Comparison of ENCODE assay signal across 10 mouse cellular contexts in the genomic region with DNA sequence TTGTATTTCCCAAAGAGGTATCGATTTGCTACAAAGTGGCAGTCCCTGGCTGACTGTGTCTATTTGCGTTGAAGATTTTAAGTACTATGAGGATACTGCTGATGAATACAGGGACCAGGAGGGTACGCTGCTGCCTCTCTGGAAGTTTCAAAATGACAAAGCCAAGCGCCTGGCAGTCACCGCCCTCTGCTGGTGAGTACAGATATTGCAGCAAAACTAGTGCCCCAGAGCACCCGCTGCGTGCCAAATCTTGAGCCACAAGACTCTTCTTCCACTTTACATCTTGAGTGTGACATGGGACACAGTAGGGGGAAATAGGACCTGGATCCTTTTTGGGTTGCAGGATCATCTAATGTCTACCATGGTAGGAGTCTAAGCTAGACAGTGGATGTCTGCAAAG. TPM values are rescaled to one million over a fixed set of nuclear protein-coding genes. Genes with fewer than 3 reads are reported as not detected.
DNase-seq lines count a peak whose midpoint lies in the region; ATAC-seq and TF ChIP-seq lines count a peak whose summit lies in the region.
"Had no signal": no experiment of that assay in that cellular context is flagged by ENCODE, and none has a peak within 500 bp of the region (broad histone marks: within the 10 kb centered on the region; RNA-seq: fewer than 3 reads in every experiment).

No protein-coding gene starts in this region.

- ATAC-seq in kidney, embryonic 15.5 days (replicated peaks; ENCODE audit: low FRiP score), result no peak

- H3K36me3 ChIP-seq in kidney, adult 2 months (ENCODE audit: control insufficient read depth, insufficient read depth, low read length), result no peaks in the 10 kb centered on the region
- H3K36me3 ChIP-seq in kidney, embryonic 15.5 days, result no peaks in the 10 kb centered on the region
- H3K36me3 ChIP-seq in liver, adult 2 months (ENCODE audit: control insufficient read depth, insufficient read depth, low read length), result no peaks in the 10 kb centered on the region
- H3K36me3 ChIP-seq: embryonic facial prominence, embryonic 12.5 days; stomach, embryonic 15.5 days had no signal

- no peak overlapping the region for H3K4me2 ChIP-seq in kidney, embryonic 15.5 days
- H3K4me2 ChIP-seq: embryonic facial prominence, embryonic 12.5 days; stomach, embryonic 15.5 days had no signal

- peak; percentile 94 for TF ChIP-seq CTCF in kidney, adult 2 months (conservative IDR thresholded peaks at IDR 0.05; ENCODE audit: insufficient read depth, insufficient read length, low read depth, low read length)
- peak; percentile 95 for TF ChIP-seq CTCF in liver, adult 2 months (IDR thresholded peaks at IDR 0.05; ENCODE audit: low read depth, low read length)

- no peak overlapping the region for H3K4me3 ChIP-seq in kidney, adult 2 months (ENCODE audit: insufficient read depth, low read depth, low read length)
- no peak overlapping the region for H3K4me3 ChIP-seq in kidney, embryonic 15.5 days (replicated peaks)
- no peak overlapping the region for H3K4me3 ChIP-seq in liver, adult 2 months (ENCODE audit: insufficient read depth, low read depth, low read length)
- H3K4me3 ChIP-seq: embryonic facial prominence, embryonic 12.5 days; stomach, embryonic 15.5 days had no signal

- no peaks in the 10 kb centered on the region for H3K9me3 ChIP-seq in kidney, embryonic 15.5 days (replicated peaks)
- H3K9me3 ChIP-seq: embryonic facial prominence, embryonic 12.5 days; stomach, embryonic 15.5 days had no signal

- no peak overlapping the region for H3K27ac ChIP-seq in kidney, adult 2 months (ENCODE audit: insufficient read depth, low read depth, low read length)
- H3K27ac ChIP-seq in kidney, embryonic 15.5 days, result no peak overlapping the region
- no peak overlapping the region for H3K27ac ChIP-seq in liver, adult 2 months (replicated peaks; ENCODE audit: insufficient read depth, low read depth, low read length)
- H3K27ac ChIP-seq: embryonic facial prominence, embryonic 12.5 days; stomach, embryonic 15.5 days had no signal

- no peak for TF ChIP-seq POLR2A in kidney, adult 2 months (IDR thresholded peaks at IDR 0.05; ENCODE audit: low read depth, low read length)
- no peak for TF ChIP-seq POLR2A in liver, adult 2 months (IDR thresholded peaks at IDR 0.05; ENCODE audit: extremely low read depth, insufficient read depth, low read length)

- peak; percentile 80 for DNase-seq in kidney, adult 2 months
- peak; percentile 89 for DNase-seq in cerebellum, adult 8-10 months
- DNase-seq in gastrocnemius, adult 8-10 months (ENCODE audit: low spot score in 2 of 2), result peak; percentile 72 to 74
- DNase-seq in kidney, adult 8-10 months, result peak; percentile 51 to 79
- DNase-seq in liver, adult 2 months (ENCODE audit: extremely low read depth, low read depth, low spot score), result peak; percentile 41
- peak; percentile 88 for DNase-seq in neural tube, embryonic 10.5 days (ENCODE audit: extremely low spot score, low spot score)
- DNase-seq in telencephalon, adult 2 months (ENCODE audit: low read depth, low spot score), result peak; percentile 47

- H3K79me2 ChIP-seq in liver, adult 2 months (ENCODE audit: control insufficient read depth, insufficient read depth, low read length), result no peaks in the 10 kb centered on the region

- WGBS in kidney, adult 2 months, result 9% methylated on average over 7 of the region's 7 CpGs
- WGBS in kidney, embryonic 15.5 days, result 9% methylated on average over 7 of the region's 7 CpGs
- WGBS in liver, adult 2 months, result 9% methylated on average over 7 of the region's 7 CpGs

- no peaks in the 10 kb centered on the region for H3K4me1 ChIP-seq in kidney, adult 2 months (ENCODE audit: control insufficient read depth, insufficient read depth, low read length)
- 0 out of 2 replicates have a peak, but pooled peaks cover 7% of the 10 kb centered on the region for H3K4me1 ChIP-seq in kidney, embryonic 15.5 days
- H3K4me1 ChIP-seq in liver, adult 2 months (ENCODE audit: control insufficient read depth, insufficient read depth, low read length), result no peaks in the 10 kb centered on the region
- H3K4me1 ChIP-seq: stomach, embryonic 15.5 days had no signal

- no peak overlapping the region for H3K9ac ChIP-seq in kidney, embryonic 15.5 days
- no peak overlapping the region for H3K9ac ChIP-seq in liver, adult 2 months (ENCODE audit: low read depth, low read length)
- H3K9ac ChIP-seq: embryonic facial prominence, embryonic 12.5 days; stomach, embryonic 15.5 days had no signal

- H3K27me3 ChIP-seq in kidney, adult 2 months (replicated peaks; ENCODE audit: control insufficient read depth, insufficient read depth, low read length), result no peaks in the 10 kb centered on the region
- 0 out of 2 replicates have a peak, but pooled peaks cover 3% of the 10 kb centered on the region for H3K27me3 ChIP-seq in kidney, embryonic 15.5 days
- H3K27me3 ChIP-seq in liver, adult 2 months (ENCODE audit: control insufficient read depth, insufficient read depth, low read length), result no peaks in the 10 kb centered on the region
- H3K27me3 ChIP-seq: stomach, embryonic 15.5 days had no signal

RNA-seq across cellular contexts. Expression of gene Enho, which starts 26.0 kb away (rescaled TPM):
- polyA plus RNA-seq in kidney, adult 2 months (2012; rRNA removed), result 9.3 and 9.9 TPM in 2 replicates
- polyA plus RNA-seq in kidney, embryonic 15.5 days (2015; fragmentation: Nextera tagmentation; extraction: Ambion mirVana), result 19.1 and 22.6 TPM in 2 replicates
- 10 to 100 TPM in 3 of 4 experiments, 1 to 10 TPM in 1; 8.4 to 13.1 (median 10.3) TPM for total RNA-seq in gastrocnemius, adult 8-10 months (2022)
- 26.4 and 42.8 TPM in 2 replicates for total RNA-seq in liver, adult 2 months (2014; rRNA removed)
- polyA plus RNA-seq in liver, adult 2 months (2012; rRNA removed), result 51.1 and 114 TPM in 2 replicates

RNA-seq across cellular contexts. Expression of gene Dnaic1, which starts 44.6 kb away (rescaled TPM):
- 0.83 and 0.92 TPM in 2 replicates for polyA plus RNA-seq in kidney, adult 2 months (2012; rRNA removed)
- 1.6 and 1.7 TPM in 2 replicates for polyA plus RNA-seq in kidney, embryonic 15.5 days (2015; fragmentation: Nextera tagmentation; extraction: Ambion mirVana)
- total RNA-seq in gastrocnemius, adult 8-10 months (2022), result 1 to 10 TPM in 1 of 4 experiments, under 1 TPM in 2, not detected in 1; 0.88 to 1.1 (median 0.94) TPM
- 0.18 and 1.2 TPM in 2 replicates for total RNA-seq in liver, adult 2 months (2014; rRNA removed)
- 0.78 and 2.3 TPM in 2 replicates for polyA plus RNA-seq in liver, adult 2 months (2012; rRNA removed)

RNA-seq across cellular contexts. Expression of gene Fam219a, which starts 44.8 kb away (rescaled TPM):
- 16.4 and 18.4 TPM in 2 replicates for polyA plus RNA-seq in kidney, adult 2 months (2012; rRNA removed)
- 1.9 and 2.8 TPM in 2 replicates for polyA plus RNA-seq in kidney, embryonic 15.5 days (2015; fragmentation: Nextera tagmentation; extraction: Ambion mirVana)
- 10 to 100 TPM; 19.1 to 29.8 (median 24.0) TPM for total RNA-seq in gastrocnemius, adult 8-10 months (2022)
- 1.5 and 3.2 TPM in 2 replicates for total RNA-seq in liver, adult 2 months (2014; rRNA removed)
- polyA plus RNA-seq in liver, adult 2 months (2012; rRNA removed), result 4.8 and 6.5 TPM in 2 replicates
